Mouse (Mus musculus) cerebellum, adult 2 months (tissue): Measurements from ENCODE around the gene Sav1.

Source experiments
- CTCF ChIP-seq: fragments of 200-500 bp; IDR thresholded peaks from 2 replicates; pipeline ENCODE4 v1.5.1; 2011; ENCODE audit warnings: low read depth, mild to moderate bottlenecking, control low read depth, low read length, moderate library complexity, borderline replicate concordance; ENCODE audit not compliant: insufficient read depth
- POLR2A ChIP-seq: fragments of 200-500 bp; IDR thresholded peaks from 2 replicates; pipeline ENCODE4 v1.6.1; 2011; ENCODE audit warnings: low read length, control low read depth, borderline replicate concordance; ENCODE audit not compliant: insufficient read depth

- TF ChIP-seq CTCF = no peak
- TF ChIP-seq POLR2A = no peak
Observed at GRCm38 (mm10) chr12:70026233-70026632, 39.4 kb upstream of the Sav1 start.
